Mouse (Mus musculus) retina, postnatal 1 day (tissue): ENCODE data around the gene Numa1.
"Not testable (repeated sequence)": the region's sequence is repeated elsewhere in the genome, so short reads cannot be mapped to it uniquely, and the experiment has no call there.

Experiments
- DNase-seq: peaks from one replicate; pipeline ENCODE4 v3.0.0-alpha.2; 2012

The Numa1 gene

GRCm38 (mm10) chr7:101998194-101998927, 64.5 kb downstream of the Numa1 start:
- peak; percentile 72 for DNase-seq

- no peak for DNase-seq
These were observed 65.7 kb downstream of the Numa1 start for GRCm38 (mm10) chr7:101999461-102000151.

GRCm38 (mm10) chr7:102000296-102000695, 66.4 kb downstream of the Numa1 start:
- DNase-seq: no peak

- DNase-seq: no peak
These were observed 67.2 kb downstream of the Numa1 start for GRCm38 (mm10) chr7:102000921-102001630.

- DNase-seq: no peak
These were observed 72.6 kb downstream of the Numa1 start for GRCm38 (mm10) chr7:102006520-102006919.

GRCm38 (mm10) chr7:102011855-102012254, 77.9 kb downstream of the Numa1 start:
- DNase-seq: no peak

GRCm38 (mm10) chr7:102013416-102013815, 79.5 kb downstream of the Numa1 start:
- DNase-seq: no peak

- no peak for DNase-seq
These were observed 81.1 kb downstream of the Numa1 start for GRCm38 (mm10) chr7:102014995-102015394.

GRCm38 (mm10) chr7:102016936-102017335, 83.0 kb downstream of the Numa1 start:
- DNase-seq: no peak

GRCm38 (mm10) chr7:102017452-102017851, 83.5 kb downstream of the Numa1 start:
- DNase-seq: no peak

- DNase-seq: no peak
These were observed 84.1 kb downstream of the Numa1 start for GRCm38 (mm10) chr7:102018034-102018433.

- DNase-seq: no peak
These were observed 84.7 kb downstream of the Numa1 start, which contains the start of gene Il18bp for GRCm38 (mm10) chr7:102018590-102018989. Il18bp (minus strand) TSS chr7:102018690.

- DNase-seq: no peak
These were observed 85.5 kb downstream of the Numa1 start for GRCm38 (mm10) chr7:102019362-102019761.

- DNase-seq: not testable (repeated sequence)
These were observed 87.0 kb downstream of the Numa1 start for GRCm38 (mm10) chr7:102020934-102021333.

- DNase-seq: no peak
These were observed 89.9 kb downstream of the Numa1 start for GRCm38 (mm10) chr7:102023821-102024220.

- peak; percentile 49 for DNase-seq
These were observed 91.5 kb downstream of the Numa1 start for GRCm38 (mm10) chr7:102025187-102026119.

GRCm38 (mm10) chr7:102034904-102035303, 101.0 kb downstream of the Numa1 start:
- DNase-seq: peak; percentile 23

- no peak for DNase-seq
These were observed 101.6 kb downstream of the Numa1 start for GRCm38 (mm10) chr7:102035534-102035933.

GRCm38 (mm10) chr7:102037318-102037717, 103.4 kb downstream of the Numa1 start:
- no peak for DNase-seq

GRCm38 (mm10) chr7:102042314-102042713, 108.4 kb downstream of the Numa1 start:
- no peak for DNase-seq

- DNase-seq: not testable (repeated sequence)
These were observed 114.6 kb downstream of the Numa1 start for GRCm38 (mm10) chr7:102048524-102048923.

GRCm38 (mm10) chr7:102061353-102061752, 127.4 kb downstream of the Numa1 start:
- no peak for DNase-seq
